Mouse (Mus musculus) small intestine, adult 2 months (tissue): ENCODE results near the gene Tnik. TPM values are rescaled to one million over a fixed set of nuclear protein-coding genes. Genes with fewer than 3 reads are reported as not detected.

ENCODE experiments used
- H3K27ac ChIP-seq: fragments of 200-500 bp; 2 replicates; pipeline ENCODE4 v1.5.1; 2012; ENCODE audit warnings: low read depth, low read length, control low read depth, inconsistent platforms; ENCODE audit not compliant: insufficient read depth
- H3K27me3 ChIP-seq: fragments of 200-500 bp; 2 replicates; pipeline ENCODE4 v1.6.1; 2012; ENCODE audit warnings: mild to moderate bottlenecking, moderate library complexity, low read length, inconsistent platforms; ENCODE audit not compliant: control insufficient read depth, insufficient read depth
- H3K36me3 ChIP-seq: fragments of 200-500 bp; 2 replicates; pipeline ENCODE4 v1.6.1; 2012; ENCODE audit warnings: mild to moderate bottlenecking, low read length, control low read depth, inconsistent platforms; ENCODE audit not compliant: control insufficient read depth, insufficient read depth
- H3K4me1 ChIP-seq: fragments of 200-500 bp; 2 replicates; pipeline ENCODE4 v1.6.1; 2012; ENCODE audit warnings: low read length, inconsistent platforms, mixed read lengths; ENCODE audit not compliant: control insufficient read depth, insufficient read depth, insufficient read length
- H3K4me3 ChIP-seq: fragments of 200-500 bp; 2 replicates; pipeline ENCODE4 v1.5.1; 2012; ENCODE audit warnings: low read depth, mild to moderate bottlenecking, control low read depth, inconsistent platforms, low read length, moderate library complexity
- CTCF ChIP-seq: fragments of 200-500 bp; IDR thresholded peaks from 2 replicates; pipeline ENCODE4 v1.5.1; 2012; ENCODE audit warnings: low read depth, mild to moderate bottlenecking, control low read depth, inconsistent platforms, low read length, moderate library complexity, mixed read lengths; ENCODE audit not compliant: insufficient replicate concordance, insufficient read length; ENCODE audit errors: extremely low read depth
- POLR2A ChIP-seq: fragments of 200-500 bp; IDR thresholded peaks from 2 replicates; pipeline ENCODE4 v1.6.1; 2012; ENCODE audit warnings: low read depth, mild to moderate bottlenecking, control low read depth, inconsistent platforms, low read length, moderate library complexity
- WGBS: fragments of 180-500 bp; shearing (Covaris S2); methylation state at CpG from one replicate; pipeline ENCODE4 v1.1.7; 2018; 5-methylcytosine and 5-hydroxymethylcytosine counted together
- polyA plus RNA-seq: library from polyadenylated mRNA; depleted of rRNA; stranded (reverse); fragments of >200 nt; gene quantifications from 2 replicates; pipeline ENCODE4 v1.2.3, GENCODE M21; 2012

The Tnik gene
- polyA plus RNA-seq, 1 experiment = 10.8 TPM

GRCm38 (mm10) chr3:28345446-28345845, 82.4 kb downstream of the Tnik start:
- 89% methylated on average over 1 of the region's 1 CpGs for WGBS
- TF ChIP-seq CTCF = no peak
- TF ChIP-seq POLR2A = no peak
- H3K27me3 ChIP-seq = no peaks in the 10 kb centered on the region
- H3K4me3 ChIP-seq = no peak overlapping the region
- no peak overlapping the region for H3K27ac ChIP-seq
- H3K36me3 ChIP-seq = no peaks in the 10 kb centered on the region
- H3K4me1 ChIP-seq = peaks cover 2% of the 10 kb centered on the region

DNA sequence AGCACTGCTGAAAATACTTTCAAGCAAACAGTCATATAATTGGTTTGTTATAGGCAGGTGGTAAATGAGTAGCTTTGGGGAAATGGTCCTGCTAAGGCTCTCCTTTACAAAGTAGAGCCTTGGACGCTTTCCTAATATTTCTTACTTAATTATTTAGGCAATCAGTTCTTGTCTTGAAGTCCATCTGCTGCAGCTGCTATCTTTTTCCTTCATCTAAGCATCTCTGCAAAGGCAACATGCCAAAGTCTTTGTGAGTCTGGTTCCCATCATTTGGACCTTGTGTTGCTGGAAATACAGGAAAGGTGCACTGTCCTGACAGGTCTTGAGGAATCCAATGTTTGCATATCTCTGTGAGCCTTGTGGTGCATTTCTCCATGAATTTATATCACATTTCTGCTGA, 82.9 kb downstream of the Tnik start:
- H3K36me3 ChIP-seq = no peaks in the 10 kb centered on the region
- H3K27ac ChIP-seq = no peak overlapping the region
- H3K4me1 ChIP-seq = no peaks in the 10 kb centered on the region
- 78% methylated on average over 1 of the region's 1 CpGs for WGBS
- TF ChIP-seq CTCF (no peak), POLR2A (no peak)
- H3K4me3 ChIP-seq = no peak overlapping the region
- no peaks in the 10 kb centered on the region for H3K27me3 ChIP-seq

- Histone ChIP-seq H3K27ac (no peak overlapping the region), H3K36me3 (no peaks in the 10 kb centered on the region), H3K4me1 (no peaks in the 10 kb centered on the region), H3K4me3 (no peak overlapping the region), H3K27me3 (no peaks in the 10 kb centered on the region)
- no peak for TF ChIP-seq POLR2A
- TF ChIP-seq CTCF = no peak
- 88% methylated on average over 4 of the region's 4 CpGs for WGBS
Measured at GRCm38 (mm10) chr3:28346476-28346875, 83.5 kb downstream of the Tnik start.

DNA sequence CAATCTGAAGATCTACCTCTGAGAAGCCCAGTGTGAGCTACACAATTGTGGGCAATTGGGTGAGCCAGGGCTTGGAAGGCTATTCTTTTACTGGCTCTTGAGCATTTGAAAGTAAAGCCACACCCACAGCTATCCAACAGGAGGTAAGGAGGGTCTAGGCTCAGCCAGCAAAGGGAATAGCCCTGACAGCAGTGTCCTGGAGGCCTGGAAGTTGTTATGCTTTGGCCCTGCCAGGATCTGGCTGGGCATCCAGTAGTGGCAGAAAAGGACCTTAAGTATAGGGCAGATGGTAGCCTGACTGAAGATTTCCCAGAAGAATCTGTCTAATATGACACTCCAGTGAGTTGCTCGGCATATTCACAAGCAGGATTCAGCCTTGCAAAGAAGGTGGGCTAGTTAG, 85.7 kb downstream of the Tnik start:
- Histone ChIP-seq H3K27ac (no peak overlapping the region), H3K4me1 (no peaks in the 10 kb centered on the region), H3K27me3 (no peaks in the 10 kb centered on the region), H3K4me3 (no peak overlapping the region), H3K36me3 (no peaks in the 10 kb centered on the region)
- WGBS = 89% methylated on average over 1 of the region's 1 CpGs
- TF ChIP-seq CTCF (no peak), POLR2A (no peak)

GRCm38 (mm10) chr3:28350147-28350801, 87.3 kb downstream of the Tnik start:
- no peaks in the 10 kb centered on the region; the same call in 1 of the 2 replicates for H3K4me1 ChIP-seq
- no peak overlapping the region for H3K4me3 ChIP-seq
- H3K27ac ChIP-seq = no peak overlapping the region
- WGBS = 80% methylated on average over 10 of the region's 10 CpGs
- no peaks in the 10 kb centered on the region for H3K36me3 ChIP-seq
- no peaks in the 10 kb centered on the region for H3K27me3 ChIP-seq
- no peak for TF ChIP-seq POLR2A
- no peak for TF ChIP-seq CTCF

DNA sequence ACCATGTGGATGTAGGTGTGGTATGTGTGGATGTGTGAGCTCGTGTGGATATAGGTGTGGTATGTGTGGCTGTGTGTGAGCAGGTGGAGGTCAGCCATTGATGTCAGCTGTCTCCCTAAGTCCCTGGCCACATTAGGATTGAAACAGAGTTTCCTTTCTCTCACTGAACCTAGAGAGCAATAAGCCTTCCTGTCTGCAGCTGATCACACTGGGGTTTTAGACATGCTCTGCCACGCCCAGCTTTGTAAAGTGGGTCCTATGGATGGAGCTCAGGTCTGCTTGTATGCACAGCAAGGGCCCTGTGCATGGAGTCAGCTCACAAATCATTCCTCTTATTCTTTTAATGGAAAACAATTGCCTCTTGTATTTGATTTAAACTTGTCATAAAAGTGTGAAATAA, 95.4 kb downstream of the Tnik start:
- no peaks in the 10 kb centered on the region; the same call in 1 of the 2 replicates for H3K36me3 ChIP-seq
- H3K4me3 ChIP-seq = no peak overlapping the region
- H3K4me1 ChIP-seq = peaks cover 3% of the 10 kb centered on the region; the same call in 1 of the 2 replicates
- H3K27me3 ChIP-seq = no peaks in the 10 kb centered on the region
- WGBS = 62% methylated on average over 2 of the region's 2 CpGs
- TF ChIP-seq POLR2A = no peak
- no peak for TF ChIP-seq CTCF
- no peak overlapping the region for H3K27ac ChIP-seq

GRCm38 (mm10) chr3:28359138-28359537, 96.1 kb downstream of the Tnik start:
- no peaks in the 10 kb centered on the region; the same call in 1 of the 2 replicates for H3K36me3 ChIP-seq
- no peak for TF ChIP-seq CTCF
- no peak for TF ChIP-seq POLR2A
- WGBS = 53% methylated on average over 6 of the region's 6 CpGs

DNA sequence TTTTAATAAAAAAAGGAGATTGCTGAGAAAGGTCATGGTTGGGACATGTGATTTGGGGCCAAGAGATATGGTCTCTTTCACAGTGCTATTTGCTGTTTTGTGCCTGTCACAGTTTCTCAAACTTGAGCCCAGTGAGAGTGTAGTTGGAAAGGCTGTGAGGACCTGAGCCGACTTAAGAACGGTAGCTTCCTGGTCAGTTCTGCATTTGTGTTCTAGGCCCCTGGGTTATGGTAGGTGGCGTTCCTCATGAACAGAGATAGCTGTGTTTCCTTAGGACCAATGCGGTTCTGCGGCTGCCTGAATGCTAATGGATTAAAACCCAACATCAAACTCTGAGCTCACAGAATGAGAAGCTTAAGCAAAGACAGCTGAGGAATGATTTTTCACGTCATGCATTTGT, 98.0 kb downstream of the Tnik start:
- Histone ChIP-seq H3K27me3 (no peaks in the 10 kb centered on the region), H3K27ac (no peak overlapping the region), H3K4me1 (peaks cover 3% of the 10 kb centered on the region; the same call in 1 of the 2 replicates), H3K36me3 (no peaks in the 10 kb centered on the region; the same call in 1 of the 2 replicates), H3K4me3 (no peak overlapping the region)
- 93% methylated on average over 6 of the region's 6 CpGs for WGBS
- TF ChIP-seq CTCF = no peak
- TF ChIP-seq POLR2A = no peak

More at GRCm38 (mm10) chr3:28359138-28359537, 96.1 kb downstream of the Tnik start:
- no peak overlapping the region for H3K27ac ChIP-seq
- H3K4me3 ChIP-seq = no peak overlapping the region
- peaks cover 3% of the 10 kb centered on the region; the same call in 1 of the 2 replicates for H3K4me1 ChIP-seq
- no peaks in the 10 kb centered on the region for H3K27me3 ChIP-seq
